Mouse (Mus musculus): ENCODE results near the gene Cd24a. TPM values are rescaled to one million over a fixed set of nuclear protein-coding genes. Genes with fewer than 3 reads are reported as not detected.

Cd24a gene
- polyA plus RNA-seq, 1 experiment from 2014 or later, result 698 TPM

- Histone ChIP-seq H3K9me3 (ENCODE audit: control insufficient read depth, low read length) (no peaks in the 10 kb centered on the region), H3K27ac (ENCODE audit: low read depth, low read length) (no peak overlapping the region), H3K36me3 (ENCODE audit: control insufficient read depth, insufficient read depth, low read length) (no peaks in the 10 kb centered on the region), H3K4me1 (ENCODE audit: control insufficient read depth, insufficient read depth, low read length) (no peaks in the 10 kb centered on the region), H3K27me3 (ENCODE audit: control insufficient read depth, insufficient read depth, low read length) (no peaks in the 10 kb centered on the region), H3K4me3 (ENCODE audit: low read depth, low read length) (no peak overlapping the region), H3K9ac (ENCODE audit: low read length) (no peak overlapping the region), H3K4me2 (ENCODE audit: low read depth) (no peak overlapping the region)
- ATAC-seq (ENCODE audit: insufficient read depth, low FRiP score, low TSS enrichment) (no peak), DNase-seq (ENCODE audit: low spot score) (no peak)
- 84% methylated on average over 5 of the region's 5 CpGs for WGBS
Observed at GRCm38 (mm10) chr10:43593182-43593581, 15.1 kb downstream of the Cd24a start.

DNA sequence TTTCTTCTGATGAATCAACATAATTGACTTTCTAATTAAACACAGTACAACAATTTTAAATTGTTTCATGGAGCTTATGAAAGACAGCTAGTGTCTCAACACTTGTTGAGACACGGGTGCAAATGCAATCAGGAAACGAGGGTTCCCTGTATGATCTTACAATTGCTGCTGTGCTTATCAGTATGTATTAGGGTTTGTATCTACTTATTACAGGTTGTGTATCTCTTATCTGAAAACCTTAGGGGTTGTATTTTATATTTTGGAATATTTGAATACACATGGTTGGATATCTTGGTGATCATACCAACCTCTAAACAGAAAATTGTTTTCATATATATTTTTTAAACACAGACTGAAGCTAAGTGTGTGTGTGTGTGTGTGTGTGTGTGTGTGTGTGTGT is 16.1 kb downstream of the Cd24a start:
- H3K27me3 ChIP-seq (ENCODE audit: control insufficient read depth, insufficient read depth, low read length), result no peaks in the 10 kb centered on the region
- H3K27ac ChIP-seq (ENCODE audit: low read depth, low read length), result no peak overlapping the region
- H3K36me3 ChIP-seq (ENCODE audit: control insufficient read depth, insufficient read depth, low read length), result no peaks in the 10 kb centered on the region
- DNase-seq (ENCODE audit: low spot score) (no peak), ATAC-seq (ENCODE audit: insufficient read depth, low FRiP score, low TSS enrichment) (no peak)
- no peak overlapping the region for H3K4me2 ChIP-seq (ENCODE audit: low read depth)
- no peaks in the 10 kb centered on the region for H3K4me1 ChIP-seq (ENCODE audit: control insufficient read depth, insufficient read depth, low read length)
- no peaks in the 10 kb centered on the region for H3K9me3 ChIP-seq (ENCODE audit: control insufficient read depth, low read length)
- no peak overlapping the region for H3K9ac ChIP-seq (ENCODE audit: low read length)
- no peak overlapping the region for H3K4me3 ChIP-seq (ENCODE audit: low read depth, low read length)
- WGBS, result 91% methylated on average over 2 of the region's 2 CpGs

DNA sequence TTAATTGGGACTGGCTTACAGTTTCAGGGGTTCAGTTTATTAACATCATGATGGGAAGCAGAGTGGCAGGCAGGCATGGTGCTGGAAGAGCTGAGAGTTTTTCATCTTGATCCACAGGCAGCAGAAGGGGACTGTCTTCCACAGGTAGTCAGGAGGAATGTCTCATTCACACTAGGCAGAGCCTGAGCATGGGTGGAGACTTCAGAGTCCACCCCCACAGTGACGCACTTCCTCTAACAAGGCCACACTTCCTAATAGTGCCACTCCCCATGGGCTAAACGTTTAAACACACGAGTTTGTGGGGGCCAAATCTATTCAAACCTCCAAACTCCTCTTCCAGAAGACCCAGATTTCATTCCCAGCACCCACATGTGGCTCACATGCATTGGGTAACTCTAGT is 16.8 kb downstream of the Cd24a start:
- WGBS, result 73% methylated on average over 3 of the region's 3 CpGs
- no peaks in the 10 kb centered on the region for H3K9me3 ChIP-seq (ENCODE audit: control insufficient read depth, low read length)
- no peak for ATAC-seq (ENCODE audit: insufficient read depth, low FRiP score, low TSS enrichment)

DNA sequence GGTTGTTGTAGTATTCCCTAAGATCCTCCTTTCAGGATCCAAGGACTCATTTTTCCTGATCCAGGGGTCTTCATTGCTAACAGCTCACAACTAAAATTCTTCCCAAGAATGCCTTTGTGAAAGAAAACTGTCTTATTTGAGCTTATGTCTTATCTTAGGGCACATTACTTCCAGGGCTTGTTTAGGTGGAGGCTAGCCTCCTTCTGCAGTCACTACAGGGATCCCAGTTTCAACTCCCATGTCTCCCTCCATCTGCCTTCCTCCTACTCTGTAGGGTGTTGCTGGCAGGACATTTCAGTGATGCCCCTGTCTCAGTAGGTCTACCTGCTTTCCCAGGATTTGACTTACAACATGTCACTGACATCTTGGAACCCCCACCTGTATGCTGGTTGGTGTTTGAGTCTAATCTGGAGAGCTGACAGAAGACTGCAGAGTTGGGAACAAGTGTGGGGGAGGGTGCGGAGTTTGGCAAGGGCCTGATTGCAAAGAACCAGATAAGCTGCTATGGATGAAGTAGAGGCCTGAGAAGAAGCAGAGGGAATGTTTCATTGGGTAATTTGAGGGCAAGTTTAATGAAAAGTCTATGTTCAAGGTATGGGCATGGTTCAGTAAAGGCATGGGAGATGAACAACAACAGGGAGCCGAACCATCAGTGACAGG is 20.1 kb downstream of the Cd24a start:
- Histone ChIP-seq H3K4me1 (ENCODE audit: control insufficient read depth, insufficient read depth, low read length) (no peaks in the 10 kb centered on the region), H3K4me3 (ENCODE audit: low read depth, low read length) (no peak overlapping the region), H3K27me3 (ENCODE audit: control insufficient read depth, insufficient read depth, low read length) (no peaks in the 10 kb centered on the region), H3K9ac (ENCODE audit: low read length) (no peak overlapping the region), H3K9me3 (ENCODE audit: control insufficient read depth, low read length) (no peaks in the 10 kb centered on the region), H3K27ac (ENCODE audit: low read depth, low read length) (no peak overlapping the region), H3K4me2 (ENCODE audit: low read depth) (no peak overlapping the region), H3K36me3 (ENCODE audit: control insufficient read depth, insufficient read depth, low read length) (no peaks in the 10 kb centered on the region)
- DNase-seq (ENCODE audit: low spot score) (no peak), ATAC-seq (ENCODE audit: insufficient read depth, low FRiP score, low TSS enrichment) (no peak)
- WGBS, result 87% methylated on average over 2 of the region's 2 CpGs

More for the DNA sequence above, 16.8 kb downstream of the Cd24a start:
- Histone ChIP-seq H3K27ac (ENCODE audit: low read depth, low read length) (no peak overlapping the region), H3K4me2 (ENCODE audit: low read depth) (no peak overlapping the region), H3K9ac (ENCODE audit: low read length) (no peak overlapping the region), H3K36me3 (ENCODE audit: control insufficient read depth, insufficient read depth, low read length) (no peaks in the 10 kb centered on the region), H3K4me3 (ENCODE audit: low read depth, low read length) (no peak overlapping the region), H3K4me1 (ENCODE audit: control insufficient read depth, insufficient read depth, low read length) (no peaks in the 10 kb centered on the region), H3K27me3 (ENCODE audit: control insufficient read depth, insufficient read depth, low read length) (no peaks in the 10 kb centered on the region)
- DNase-seq (ENCODE audit: low spot score), result no peak

GRCm38 (mm10) chr10:43601039-43601438 is 23.0 kb downstream of the Cd24a start:
- H3K9me3 ChIP-seq (ENCODE audit: control insufficient read depth, low read length), result no peaks in the 10 kb centered on the region
- WGBS, result 83% methylated on average over 1 of the region's 1 CpGs
- H3K4me1 ChIP-seq (ENCODE audit: control insufficient read depth, insufficient read depth, low read length), result no peaks in the 10 kb centered on the region
- H3K4me2 ChIP-seq (ENCODE audit: low read depth), result no peak overlapping the region
- H3K27me3 ChIP-seq (ENCODE audit: control insufficient read depth, insufficient read depth, low read length), result no peaks in the 10 kb centered on the region
- no peaks in the 10 kb centered on the region for H3K36me3 ChIP-seq (ENCODE audit: control insufficient read depth, insufficient read depth, low read length)
- no peak overlapping the region for H3K9ac ChIP-seq (ENCODE audit: low read length)
- DNase-seq (ENCODE audit: low spot score) (no peak), ATAC-seq (ENCODE audit: insufficient read depth, low FRiP score, low TSS enrichment) (no peak)
- H3K27ac ChIP-seq (ENCODE audit: low read depth, low read length), result peak overlapping the region; percentile 21; the same call in 1 of the 2 replicates
- no peak overlapping the region for H3K4me3 ChIP-seq (ENCODE audit: low read depth, low read length)

GRCm38 (mm10) chr10:43601511-43602396 is 23.7 kb downstream of the Cd24a start:
- H3K4me2 ChIP-seq (ENCODE audit: low read depth), result no peak overlapping the region
- H3K9ac ChIP-seq (ENCODE audit: low read length), result no peak overlapping the region
- WGBS, result 34% methylated on average over 14 of the region's 14 CpGs
- no peaks in the 10 kb centered on the region for H3K4me1 ChIP-seq (ENCODE audit: control insufficient read depth, insufficient read depth, low read length)
- ATAC-seq (ENCODE audit: insufficient read depth, low FRiP score, low TSS enrichment), result no peak
- peak; percentile 36 for DNase-seq (ENCODE audit: low spot score)
- no peaks in the 10 kb centered on the region for H3K36me3 ChIP-seq (ENCODE audit: control insufficient read depth, insufficient read depth, low read length)
- peak overlapping the region; percentile 21 for H3K27ac ChIP-seq (ENCODE audit: low read depth, low read length)
- H3K27me3 ChIP-seq (ENCODE audit: control insufficient read depth, insufficient read depth, low read length), result no peaks in the 10 kb centered on the region
- H3K9me3 ChIP-seq (ENCODE audit: control insufficient read depth, low read length), result no peaks in the 10 kb centered on the region
- no peak overlapping the region for H3K4me3 ChIP-seq (ENCODE audit: low read depth, low read length)

- 82% methylated on average over 4 of the region's 4 CpGs for WGBS
- ATAC-seq (ENCODE audit: insufficient read depth, low FRiP score, low TSS enrichment) (no peak), DNase-seq (ENCODE audit: low spot score) (no peak)
- Histone ChIP-seq H3K4me3 (ENCODE audit: low read depth, low read length) (no peak overlapping the region), H3K4me1 (ENCODE audit: control insufficient read depth, insufficient read depth, low read length) (no peaks in the 10 kb centered on the region), H3K27ac (ENCODE audit: low read depth, low read length) (no peak overlapping the region), H3K4me2 (ENCODE audit: low read depth) (no peak overlapping the region), H3K9ac (ENCODE audit: low read length) (no peak overlapping the region), H3K27me3 (ENCODE audit: control insufficient read depth, insufficient read depth, low read length) (no peaks in the 10 kb centered on the region), H3K9me3 (ENCODE audit: control insufficient read depth, low read length) (no peaks in the 10 kb centered on the region), H3K36me3 (ENCODE audit: control insufficient read depth, insufficient read depth, low read length) (no peaks in the 10 kb centered on the region)
Observed at GRCm38 (mm10) chr10:43603975-43604686, 26.0 kb downstream of the Cd24a start.

GRCm38 (mm10) chr10:43604687-43605250 is 26.7 kb downstream of the Cd24a start:
- H3K9ac ChIP-seq (ENCODE audit: low read length), result no peak overlapping the region
- no peaks in the 10 kb centered on the region for H3K9me3 ChIP-seq (ENCODE audit: control insufficient read depth, low read length)
- no peaks in the 10 kb centered on the region for H3K36me3 ChIP-seq (ENCODE audit: control insufficient read depth, insufficient read depth, low read length)
- 86% methylated on average over 10 of the region's 10 CpGs for WGBS
- no peak overlapping the region for H3K4me3 ChIP-seq (ENCODE audit: low read depth, low read length)
- H3K4me1 ChIP-seq (ENCODE audit: control insufficient read depth, insufficient read depth, low read length), result no peaks in the 10 kb centered on the region
- ATAC-seq (ENCODE audit: insufficient read depth, low FRiP score, low TSS enrichment) (no peak), DNase-seq (ENCODE audit: low spot score) (no peak)
- H3K27ac ChIP-seq (ENCODE audit: low read depth, low read length), result no peak overlapping the region
- H3K27me3 ChIP-seq (ENCODE audit: control insufficient read depth, insufficient read depth, low read length), result no peaks in the 10 kb centered on the region
- H3K4me2 ChIP-seq (ENCODE audit: low read depth), result no peak overlapping the region
